Mouse (Mus musculus) hindbrain, embryonic 15.5 days (tissue): ENCODE measurements at regions not wholly inside any gene's neighbourhood (a gene's known extent, or its start where the extent isn't known, plus 50 kb on each side); places are given as distances from the start of the nearest gene placed in this dataset.

Experiments used
- ATAC-seq: fragments of 200-750 bp; cut with Nextera tagmentation; 2 replicates; pipeline ENCODE4 v1.8.0; 2017; ENCODE audit warnings: low read depth, moderate number of reproducible peaks, moderate TSS enrichment; ENCODE audit not compliant: low FRiP score
- H3K27ac ChIP-seq: fragments of 300-500 bp; sonication (generic); replicated peaks from 2 replicates; pipeline ENCODE4 v1.5.1; 2015; ENCODE audit warnings: mild to moderate bottlenecking, inconsistent platforms
- H3K27me3 ChIP-seq: fragments of 300-500 bp; sonication (generic); 2 replicates; pipeline ENCODE4 v1.6.1; 2015; ENCODE audit warnings: control low read depth, inconsistent platforms
- H3K36me3 ChIP-seq: fragments of 300-500 bp; sonication (generic); 2 replicates; pipeline ENCODE4 v1.6.1; 2015; ENCODE audit warnings: control low read depth, inconsistent platforms
- H3K4me1 ChIP-seq: fragments of 300-500 bp; sonication (generic); replicated peaks from 2 replicates; pipeline ENCODE4 v1.6.1; 2015; ENCODE audit warnings: control low read depth, inconsistent platforms
- H3K4me2 ChIP-seq: fragments of 300-500 bp; sonication (generic); 2 replicates; pipeline ENCODE4 v1.6.1; 2015; ENCODE audit warnings: moderate library complexity, mild to moderate bottlenecking, inconsistent platforms
- H3K4me3 ChIP-seq: fragments of 300-500 bp; sonication (generic); 2 replicates; pipeline ENCODE4 v1.5.1; 2015; ENCODE audit warnings: mild to moderate bottlenecking, inconsistent platforms
- H3K9ac ChIP-seq: fragments of 300-500 bp; sonication (generic); 2 replicates; pipeline ENCODE4 v1.6.1; 2015; ENCODE audit warnings: inconsistent platforms
- H3K9me3 ChIP-seq: fragments of 300-500 bp; sonication (generic); 2 replicates; pipeline ENCODE4 v1.6.1; 2016; ENCODE audit warnings: control low read depth, inconsistent platforms
- WGBS: fragments of 180-500 bp; shearing (Covaris S2); methylation state at CpG from one replicate; pipeline ENCODE4 v1.1.7; 2015; 5-methylcytosine and 5-hydroxymethylcytosine counted together

DNA sequence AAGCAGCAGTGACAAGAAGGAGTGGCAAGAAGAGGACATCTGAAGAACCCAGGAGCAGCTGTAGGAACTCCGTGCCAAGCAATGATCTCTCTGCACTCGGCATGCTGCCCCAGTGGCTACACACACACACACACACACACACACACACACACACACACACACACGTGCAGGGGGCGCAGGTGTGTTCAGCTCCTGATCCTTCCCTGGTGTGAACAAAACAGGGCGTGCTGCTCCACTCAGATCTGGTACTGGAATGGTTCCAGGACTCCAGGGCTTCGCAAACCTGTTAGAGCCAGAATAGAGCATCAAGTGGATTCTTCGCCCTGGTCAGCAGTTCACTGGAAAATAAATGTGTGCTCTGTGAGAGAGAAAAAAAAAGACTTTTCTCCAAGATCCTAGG, 169.2 kb upstream of the Zdhhc25 start:
- Histone ChIP-seq H3K36me3 (no peaks in the 10 kb centered on the region), H3K9me3 (no peaks in the 10 kb centered on the region), H3K9ac (no peak overlapping the region), H3K27ac (no peak overlapping the region), H3K4me1 (no peaks in the 10 kb centered on the region), H3K4me2 (no peak overlapping the region), H3K4me3 (no peak overlapping the region), H3K27me3 (0 out of 2 replicates have a peak, but pooled peaks cover 2% of the 10 kb centered on the region)
- WGBS, result 71% methylated on average over 7 of the region's 7 CpGs
- ATAC-seq, result no peak

DNA sequence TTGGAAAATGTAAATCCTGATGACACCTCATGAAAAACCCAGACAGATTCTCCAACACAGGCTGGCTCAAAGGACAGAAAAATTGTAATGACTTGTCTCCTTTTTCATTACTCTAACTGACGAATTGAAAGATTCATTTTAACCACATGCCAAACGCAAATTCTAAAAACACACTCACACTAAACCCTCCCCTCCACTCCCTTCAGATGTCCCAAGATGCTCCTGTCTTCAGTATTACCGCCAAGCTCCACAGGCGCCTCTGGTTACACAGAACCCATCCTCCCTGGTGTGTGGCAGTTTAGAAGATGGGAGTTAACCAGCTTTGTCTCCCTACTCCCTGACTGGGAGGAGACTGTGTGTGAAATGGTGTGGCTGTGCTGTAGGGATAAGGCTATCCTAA, 151.8 kb upstream of the Zdhhc25 start:
- Histone ChIP-seq H3K4me3 (no peak overlapping the region), H3K27me3 (no peaks in the 10 kb centered on the region), H3K9ac (no peak overlapping the region), H3K9me3 (no peaks in the 10 kb centered on the region), H3K4me1 (no peaks in the 10 kb centered on the region), H3K27ac (no peak overlapping the region), H3K4me2 (no peak overlapping the region), H3K36me3 (no peaks in the 10 kb centered on the region)
- 82% methylated on average over 4 of the region's 4 CpGs for WGBS
- no peak for ATAC-seq

DNA sequence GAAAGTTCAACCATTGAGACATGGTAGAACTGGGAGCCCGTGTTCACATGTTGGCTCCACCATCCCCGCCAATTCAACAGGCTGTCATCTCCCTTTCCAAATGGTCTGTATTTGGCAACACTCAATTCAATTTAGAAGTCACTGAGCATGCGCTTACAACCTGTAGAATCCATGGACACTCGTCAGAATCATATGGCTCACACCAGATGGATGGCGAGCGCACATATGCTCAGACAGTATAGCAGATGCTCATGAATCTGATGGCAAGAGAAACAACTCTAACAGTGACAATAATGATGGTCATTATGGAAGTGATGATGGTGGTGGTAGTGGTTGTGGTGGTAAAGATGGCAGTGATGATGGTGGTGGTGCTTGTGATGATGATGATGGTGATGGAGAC, 148.9 kb upstream of the Zdhhc25 start:
- Histone ChIP-seq H3K9me3 (no peaks in the 10 kb centered on the region), H3K4me1 (no peaks in the 10 kb centered on the region), H3K36me3 (no peaks in the 10 kb centered on the region), H3K4me2 (no peak overlapping the region), H3K4me3 (no peak overlapping the region), H3K27ac (no peak overlapping the region), H3K27me3 (no peaks in the 10 kb centered on the region), H3K9ac (no peak overlapping the region)
- WGBS, result 92% methylated on average over 6 of the region's 6 CpGs
- ATAC-seq, result no peak

DNA sequence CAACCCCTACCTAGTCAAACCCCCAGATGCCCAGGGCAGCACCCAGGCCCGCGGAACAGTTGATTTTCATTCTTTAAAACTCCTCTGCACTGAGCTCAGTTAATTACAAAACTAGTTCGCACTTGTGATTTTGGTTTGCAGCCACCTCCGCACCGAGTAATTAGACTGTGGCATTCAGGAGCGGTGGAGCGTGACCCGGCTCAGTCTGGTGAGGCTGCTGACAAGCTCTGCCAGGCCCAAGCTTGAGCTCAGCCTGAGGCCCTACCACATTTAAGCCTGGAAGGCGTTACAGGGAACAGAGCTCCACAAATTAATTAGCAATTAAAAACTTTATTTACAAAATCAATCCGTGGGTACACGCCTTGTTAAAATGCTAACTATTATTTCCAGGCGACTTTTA, 132.0 kb upstream of the Zdhhc25 start:
- Histone ChIP-seq H3K4me2 (no peak overlapping the region), H3K9ac (no peak overlapping the region), H3K4me3 (no peak overlapping the region), H3K27ac (no peak overlapping the region), H3K36me3 (no peaks in the 10 kb centered on the region), H3K9me3 (no peaks in the 10 kb centered on the region), H3K27me3 (no peaks in the 10 kb centered on the region), H3K4me1 (peaks cover 14% of the 10 kb centered on the region)
- 0 out of 2 replicates have a peak, but pooled peaks have one; percentile 72 for ATAC-seq
- WGBS, result 16% methylated on average over 12 of the region's 12 CpGs

DNA sequence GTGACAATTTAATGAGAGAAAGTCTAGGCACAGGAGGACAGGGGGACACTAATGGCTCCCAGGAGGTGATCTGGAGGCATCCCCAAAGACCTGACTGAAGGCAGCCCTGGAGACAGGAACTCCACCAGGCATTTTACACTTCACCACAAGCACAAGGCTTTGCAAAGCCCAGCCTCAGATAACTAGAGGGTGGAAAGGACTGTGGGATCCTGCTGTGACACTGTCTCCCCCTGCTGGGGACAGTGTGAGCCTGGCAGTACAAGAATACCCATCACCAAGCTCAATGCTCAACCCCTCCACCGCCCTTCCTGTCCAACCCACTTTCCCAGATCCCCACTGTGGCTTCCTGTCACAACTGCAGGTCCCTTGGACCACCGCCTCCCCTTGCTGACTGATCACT, 131.3 kb upstream of the Zdhhc25 start:
- H3K36me3 ChIP-seq, result no peaks in the 10 kb centered on the region
- H3K4me1 ChIP-seq, result peaks cover 14% of the 10 kb centered on the region
- H3K4me2 ChIP-seq, result no peak overlapping the region
- no peak overlapping the region for H3K9ac ChIP-seq
- H3K4me3 ChIP-seq, result no peak overlapping the region
- WGBS, result 45% methylated on average over 2 of the region's 2 CpGs
- H3K27ac ChIP-seq, result no peak overlapping the region
- ATAC-seq, result no peak
- no peaks in the 10 kb centered on the region for H3K9me3 ChIP-seq
- no peaks in the 10 kb centered on the region for H3K27me3 ChIP-seq

DNA sequence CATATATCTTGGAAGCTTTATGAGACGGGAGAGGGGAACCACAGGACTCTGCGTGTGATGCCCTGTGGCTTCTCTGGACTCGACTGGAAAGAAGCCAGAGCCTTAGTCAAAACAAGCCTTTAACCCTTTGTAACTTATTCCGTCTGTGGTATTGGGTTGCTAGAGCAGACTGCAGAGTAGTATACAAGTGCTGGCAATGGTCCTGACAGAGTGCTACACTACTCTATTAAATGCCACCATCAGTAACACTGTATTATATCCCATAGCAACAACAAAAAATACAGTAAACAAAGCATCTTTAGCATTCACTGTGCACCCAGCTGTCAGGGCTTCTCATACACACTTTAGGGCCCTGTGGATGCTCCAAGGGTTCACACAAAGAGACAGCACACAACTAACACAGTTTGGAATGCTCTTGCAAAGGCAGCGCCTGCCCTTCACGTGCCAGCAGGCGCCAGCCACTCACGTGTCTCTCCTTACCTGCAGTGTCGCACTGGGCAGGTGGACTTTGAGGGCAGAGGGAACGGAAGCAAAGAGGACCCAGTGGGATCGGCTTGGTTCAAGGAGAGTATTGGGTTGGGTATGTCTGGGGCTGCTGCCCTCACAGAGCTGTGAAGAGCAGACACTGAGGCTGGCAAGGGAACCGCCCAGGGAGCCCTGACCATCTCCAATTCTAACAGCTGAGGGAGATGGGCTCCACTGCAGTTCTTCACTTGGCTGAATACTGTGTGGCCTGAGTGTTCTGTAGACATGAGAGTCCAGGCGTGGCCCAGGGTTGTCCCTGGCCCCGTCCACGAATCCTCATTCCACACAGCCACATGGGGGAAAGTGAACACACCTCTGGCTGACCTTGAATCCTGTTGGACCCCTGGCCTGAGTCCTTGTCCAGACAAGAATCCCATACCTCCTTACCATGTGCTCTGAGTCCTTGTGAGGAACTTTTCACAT, 130.3 kb upstream of the Zdhhc25 start:
- no peak overlapping the region for H3K9ac ChIP-seq
- H3K4me2 ChIP-seq, result no peak overlapping the region
- H3K9me3 ChIP-seq, result no peaks in the 10 kb centered on the region
- no peak overlapping the region for H3K4me3 ChIP-seq
- H3K27me3 ChIP-seq, result no peaks in the 10 kb centered on the region
- ATAC-seq, result no peak; the same call in 1 of the 2 replicates
- H3K36me3 ChIP-seq, result no peaks in the 10 kb centered on the region
- WGBS, result 77% methylated on average over 15 of the region's 15 CpGs
- no peak overlapping the region for H3K27ac ChIP-seq
- H3K4me1 ChIP-seq, result peaks cover 14% of the 10 kb centered on the region

DNA sequence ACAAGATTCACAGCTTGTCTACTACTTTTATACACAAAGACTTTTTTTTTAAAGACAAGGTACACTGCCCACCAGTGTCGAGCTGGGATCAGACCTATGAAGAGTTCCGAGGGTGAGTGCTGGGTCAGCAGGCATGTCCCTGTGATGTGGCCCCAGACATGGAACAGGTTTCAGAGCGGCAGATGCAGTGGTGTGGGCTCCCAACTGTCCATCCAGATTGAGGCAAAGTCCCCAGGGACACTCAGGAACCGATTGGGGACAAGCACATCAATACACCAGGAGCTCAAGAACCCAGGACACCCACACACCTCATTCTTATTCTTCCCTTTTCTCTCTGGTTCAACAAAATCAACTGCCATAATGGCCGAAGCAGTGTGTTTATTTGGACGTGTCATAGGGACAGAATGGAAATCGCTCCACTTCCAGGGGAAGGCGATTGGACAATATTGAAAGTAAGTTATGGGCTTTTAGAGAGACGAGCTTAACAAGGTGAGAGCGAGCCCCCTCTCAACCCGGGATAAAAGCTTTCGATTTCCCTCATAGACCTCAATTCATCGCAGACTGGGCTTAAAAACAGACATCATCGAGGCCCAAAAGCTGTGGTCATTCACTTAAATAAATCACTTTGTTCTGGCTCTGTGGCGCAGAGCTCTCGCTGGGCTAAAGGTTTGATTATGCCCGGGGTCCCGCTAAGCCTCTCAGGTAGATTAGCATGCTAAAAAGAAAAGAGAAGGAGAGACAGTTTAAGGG, 127.6 kb upstream of the Zdhhc25 start:
- Histone ChIP-seq H3K9me3 (no peaks in the 10 kb centered on the region), H3K4me2 (no peak overlapping the region), H3K36me3 (no peaks in the 10 kb centered on the region), H3K4me1 (peaks cover 14% of the 10 kb centered on the region), H3K9ac (no peak overlapping the region), H3K27ac (no peak overlapping the region), H3K4me3 (no peak overlapping the region), H3K27me3 (no peaks in the 10 kb centered on the region)
- ATAC-seq, result no peak
- WGBS, result 65% methylated on average over 18 of the region's 18 CpGs

DNA sequence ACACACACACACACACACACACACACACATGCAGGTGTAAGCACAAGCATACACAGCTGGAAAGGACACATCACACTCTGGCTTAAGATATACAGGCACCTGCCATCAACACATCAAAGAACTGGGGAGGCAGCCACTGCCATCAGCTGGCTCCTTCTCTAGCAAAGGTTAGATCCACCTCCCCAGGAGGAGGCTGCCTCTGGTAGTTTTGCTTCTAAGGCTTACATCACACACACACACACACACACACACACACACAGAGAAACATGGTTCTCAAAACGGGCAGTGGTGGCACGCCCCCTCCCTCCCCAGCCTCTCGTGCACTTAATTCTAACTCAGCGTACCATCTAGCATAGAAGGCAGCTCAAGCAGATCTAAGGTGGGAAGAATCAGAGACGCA, 126.9 kb upstream of the Zdhhc25 start:
- WGBS, result 81% methylated on average over 5 of the region's 5 CpGs
- no peak for ATAC-seq
- Histone ChIP-seq H3K4me1 (peaks cover 9% of the 10 kb centered on the region; the same call in 1 of the 2 replicates), H3K4me3 (no peak overlapping the region), H3K9me3 (no peaks in the 10 kb centered on the region), H3K27me3 (no peaks in the 10 kb centered on the region), H3K9ac (no peak overlapping the region), H3K27ac (no peak overlapping the region), H3K36me3 (no peaks in the 10 kb centered on the region), H3K4me2 (no peak overlapping the region)

DNA sequence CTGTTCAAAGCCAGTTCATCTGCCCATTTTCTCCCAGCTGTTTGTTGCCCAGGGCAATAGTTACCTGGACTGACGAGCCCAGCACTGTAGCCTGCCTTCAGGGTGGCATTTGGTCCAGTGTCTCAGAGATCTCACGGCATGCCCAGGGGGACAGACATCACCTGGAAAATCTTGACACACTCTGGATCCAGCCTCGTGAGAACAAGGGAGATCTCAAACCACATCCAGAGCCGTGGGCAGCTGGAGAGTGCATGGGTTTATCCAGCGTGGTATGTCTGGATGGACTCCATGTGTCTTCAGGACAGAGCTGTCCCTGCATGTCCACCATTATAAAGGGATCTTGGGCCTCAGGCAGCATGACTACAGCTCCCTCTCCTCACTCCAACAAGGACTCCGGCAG, 116.6 kb upstream of the Zdhhc25 start:
- Histone ChIP-seq H3K27me3 (no peaks in the 10 kb centered on the region), H3K4me1 (no peaks in the 10 kb centered on the region), H3K4me2 (no peak overlapping the region), H3K4me3 (no peak overlapping the region), H3K9me3 (no peaks in the 10 kb centered on the region), H3K9ac (no peak overlapping the region), H3K27ac (no peak overlapping the region), H3K36me3 (no peaks in the 10 kb centered on the region)
- no peak for ATAC-seq
- WGBS, result 86% methylated on average over 6 of the region's 6 CpGs

DNA sequence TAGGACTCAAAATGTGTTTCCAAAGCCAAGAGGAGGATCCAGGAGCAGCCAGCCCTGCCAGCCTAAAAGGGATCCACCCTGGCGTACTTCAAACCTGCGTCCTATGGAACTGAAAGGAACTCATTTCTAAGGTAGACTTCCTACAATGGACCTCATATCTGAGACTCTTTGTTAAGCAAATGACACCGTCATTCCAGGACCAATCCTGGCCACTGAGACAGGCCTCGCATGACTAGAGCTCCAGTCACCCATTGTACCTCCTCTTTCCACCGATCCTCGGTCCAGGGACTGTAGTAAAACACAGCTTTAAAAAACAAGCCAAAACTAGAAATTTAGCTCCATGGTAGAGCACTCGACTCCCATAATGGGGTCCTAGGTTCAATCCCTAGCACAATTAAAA, 110.4 kb upstream of the Zdhhc25 start:
- 91% methylated on average over 7 of the region's 7 CpGs for WGBS
- Histone ChIP-seq H3K9me3 (no peaks in the 10 kb centered on the region), H3K36me3 (no peaks in the 10 kb centered on the region), H3K4me2 (no peak overlapping the region), H3K27me3 (no peaks in the 10 kb centered on the region), H3K9ac (no peak overlapping the region), H3K4me3 (no peak overlapping the region), H3K27ac (no peak overlapping the region), H3K4me1 (no peaks in the 10 kb centered on the region)
- no peak for ATAC-seq

DNA sequence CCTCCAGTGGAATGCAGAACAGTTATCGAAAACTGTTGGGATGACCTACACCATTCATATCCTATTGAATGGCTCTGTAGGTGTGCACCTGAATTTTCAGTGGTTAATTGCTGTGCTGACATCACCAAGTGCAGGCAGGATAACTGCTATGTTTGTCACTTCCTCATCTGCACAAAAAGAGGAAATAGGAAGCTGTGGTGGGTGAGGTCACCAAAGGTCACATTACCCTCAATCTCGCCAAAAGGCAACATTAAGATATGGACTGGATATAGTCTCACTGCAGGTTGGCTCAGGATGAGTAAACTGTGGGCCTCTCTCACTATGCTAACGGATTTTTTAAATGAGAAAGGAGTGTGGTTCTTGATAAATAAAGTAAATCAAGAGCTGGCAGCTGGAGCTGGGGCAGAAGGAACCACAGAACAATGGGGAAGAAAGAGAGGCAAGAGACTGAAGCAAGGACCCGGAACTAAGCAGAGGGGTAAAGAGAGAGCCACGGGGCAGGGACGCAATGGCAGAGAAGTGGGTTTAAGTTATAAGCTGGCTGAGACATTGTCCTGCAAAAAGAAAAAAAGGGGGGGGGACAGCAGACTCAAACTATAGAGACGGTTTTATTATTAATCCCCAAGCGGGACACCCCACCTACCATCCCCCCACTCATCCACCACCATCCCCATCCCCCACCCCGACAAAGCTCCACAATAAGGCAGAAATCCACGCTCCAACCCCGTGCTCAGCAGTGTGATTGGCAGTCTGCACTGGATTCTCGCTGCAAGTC, 109.6 kb upstream of the Zdhhc25 start:
- WGBS, result 54% methylated on average over 12 of the region's 12 CpGs
- Histone ChIP-seq H3K27me3 (no peaks in the 10 kb centered on the region), H3K9me3 (no peaks in the 10 kb centered on the region), H3K27ac (no peak overlapping the region), H3K36me3 (no peaks in the 10 kb centered on the region), H3K9ac (no peak overlapping the region), H3K4me1 (no peaks in the 10 kb centered on the region), H3K4me2 (no peak overlapping the region), H3K4me3 (no peak overlapping the region)
- ATAC-seq, result no peak

DNA sequence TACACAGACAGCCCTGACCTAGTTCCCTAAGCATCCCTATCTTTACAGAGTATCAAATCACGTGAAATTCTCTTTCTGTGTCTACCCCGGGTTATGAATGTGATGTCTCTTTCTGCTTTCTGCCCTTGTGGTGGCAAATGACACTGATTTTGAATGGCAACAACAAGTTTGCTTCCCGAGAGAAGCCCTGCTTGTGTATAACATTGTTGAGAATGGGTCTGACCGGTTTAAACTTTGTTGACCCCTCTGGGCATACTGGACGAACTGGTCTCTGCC, 109.1 kb upstream of the Zdhhc25 start:
- Histone ChIP-seq H3K9ac (no peak overlapping the region), H3K9me3 (no peaks in the 10 kb centered on the region), H3K4me3 (no peak overlapping the region), H3K27ac (no peak overlapping the region), H3K27me3 (no peaks in the 10 kb centered on the region), H3K4me1 (no peaks in the 10 kb centered on the region), H3K36me3 (no peaks in the 10 kb centered on the region), H3K4me2 (no peak overlapping the region)
- no peak for ATAC-seq
- 66% methylated on average over 5 of the region's 5 CpGs for WGBS
